Mouse (Mus musculus) kidney, postnatal 14 days (tissue): ENCODE data around the gene Kansl1.

Experiments
- DNase-seq: peaks from one replicate; pipeline ENCODE4 v3.0.0; 2022; ENCODE audit warnings: mixed read lengths

Kansl1 gene

GRCm38 (mm10) chr11:104305711-104306110, 162.9 kb downstream of the Kansl1 start:
- DNase-seq, result no peak

GRCm38 (mm10) chr11:104303088-104303960, 165.3 kb downstream of the Kansl1 start:
- DNase-seq, result no peak

- no peak for DNase-seq
Observed at GRCm38 (mm10) chr11:104302628-104303027, 166.0 kb downstream of the Kansl1 start.

- DNase-seq, result no peak
Observed at GRCm38 (mm10) chr11:104297671-104298070, 171.0 kb downstream of the Kansl1 start.

GRCm38 (mm10) chr11:104295656-104296055, 173.0 kb downstream of the Kansl1 start:
- no peak for DNase-seq

GRCm38 (mm10) chr11:104295145-104295544, 173.5 kb downstream of the Kansl1 start:
- DNase-seq, result no peak

- no peak for DNase-seq
Observed at GRCm38 (mm10) chr11:104293241-104293640, 175.4 kb downstream of the Kansl1 start.

- DNase-seq, result no peak
Observed at GRCm38 (mm10) chr11:104292443-104293220, 176.0 kb downstream of the Kansl1 start.

GRCm38 (mm10) chr11:104289199-104290031, 179.2 kb downstream of the Kansl1 start:
- DNase-seq, result peak; percentile 73

GRCm38 (mm10) chr11:104288835-104289198, 179.8 kb downstream of the Kansl1 start:
- peak; percentile 48 for DNase-seq

- DNase-seq, result no peak
Observed at GRCm38 (mm10) chr11:104287113-104287512, 181.5 kb downstream of the Kansl1 start.
